Mouse (Mus musculus) neutrophil, adult 5-6 weeks (primary cell): ENCODE results near the gene Col23a1. TPM values are rescaled to one million over a fixed set of nuclear protein-coding genes. Genes with fewer than 3 reads are reported as not detected.

Source experiments
- ATAC-seq: fragments of 151-379, 151-347 bp; 2 replicates; pipeline ENCODE4 v1.8.0; 2017; ENCODE audit warnings: mild to moderate bottlenecking, moderate TSS enrichment; ENCODE audit not compliant: insufficient number of reproducible peaks, poor library complexity, low FRiP score, severe bottlenecking; ENCODE audit errors: extremely low read depth
- total RNA-seq: library from RNA; stranded (forward); fragments of 200-1000 nt; gene quantifications from 2 replicates; pipeline ENCODE4 v1.2.3, GENCODE M21; 2017

The Col23a1 gene
- total RNA-seq, 1 experiment from 2014 or later = 0.81 TPM

DNA sequence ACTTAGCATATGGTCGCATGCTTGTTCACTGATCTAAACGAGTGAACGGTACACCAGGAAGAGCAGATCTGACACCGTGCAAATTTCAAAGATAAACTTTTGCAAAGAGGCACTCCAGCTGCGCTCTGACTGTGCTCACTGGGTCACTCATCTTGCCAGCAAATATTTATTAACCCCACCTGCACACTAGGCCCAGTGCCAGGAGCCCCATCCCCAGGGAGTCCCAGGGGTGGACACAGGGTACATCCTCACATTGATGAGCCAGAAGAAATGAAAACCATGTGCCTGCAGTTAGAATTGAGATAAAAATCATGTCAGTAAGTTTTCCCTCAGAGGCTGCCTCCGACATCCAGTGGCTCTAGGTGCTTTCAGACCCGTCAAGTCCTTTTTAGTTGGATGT is 162.2 kb downstream of the Col23a1 start:
- ATAC-seq = no peak

DNA sequence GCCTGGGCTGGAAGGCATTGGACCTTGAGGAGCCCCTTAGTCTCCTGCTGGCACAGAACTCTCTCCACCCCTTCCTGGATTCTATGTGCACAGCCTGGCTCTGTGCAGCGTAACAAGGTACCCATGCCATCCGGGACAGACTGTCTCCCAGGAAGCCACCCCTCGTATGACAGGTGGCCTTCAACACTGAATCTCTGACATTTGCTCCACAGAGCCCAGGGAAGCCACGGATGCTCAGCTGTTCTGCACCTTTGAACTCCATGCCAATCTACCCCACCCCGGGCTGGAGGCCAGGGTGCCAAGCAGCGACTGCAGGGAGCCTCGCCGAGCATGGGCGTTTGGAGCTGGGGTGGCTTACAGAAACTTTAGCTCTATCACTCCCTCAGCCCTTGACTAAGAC is 164.0 kb downstream of the Col23a1 start:
- ATAC-seq = no peak

DNA sequence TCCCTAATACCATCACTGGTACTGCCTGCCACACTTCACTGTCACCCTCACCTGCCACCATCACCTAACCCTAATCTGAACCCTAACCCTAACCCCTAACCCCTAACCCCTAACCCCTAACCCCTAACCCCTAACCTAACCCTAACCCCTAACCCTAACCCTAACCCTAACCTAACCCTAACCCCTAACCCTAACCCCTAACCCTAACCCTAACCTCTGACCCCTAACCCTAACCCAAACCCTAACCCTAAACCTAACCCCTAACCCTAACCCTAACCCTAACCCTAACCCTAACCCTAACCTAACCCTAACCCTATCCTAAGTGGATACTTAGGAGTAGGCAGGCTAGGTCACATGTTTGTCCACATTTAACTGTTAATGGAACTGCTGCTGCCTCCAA is 165.8 kb downstream of the Col23a1 start:
- ATAC-seq = no peak; the same call in 1 of the 2 replicates

DNA sequence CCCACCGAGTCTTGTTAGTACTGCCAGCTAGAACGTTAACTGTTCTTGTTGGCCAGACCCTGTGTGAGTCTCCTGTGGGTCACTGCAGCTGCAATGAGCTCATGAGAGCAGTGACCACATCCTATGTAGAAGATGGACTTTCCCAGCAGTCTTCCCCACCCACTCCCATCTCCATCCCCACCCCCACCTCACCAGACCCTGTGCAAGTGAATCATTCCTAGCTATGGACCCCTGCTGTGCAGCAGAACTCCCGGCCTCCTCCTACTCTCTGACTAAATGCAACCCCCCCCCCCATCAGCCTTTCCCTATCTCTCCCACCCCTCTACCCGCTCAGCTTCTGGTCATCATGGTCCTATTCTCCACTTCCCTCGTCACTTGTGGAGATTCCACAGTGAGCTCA is 167.9 kb downstream of the Col23a1 start:
- ATAC-seq = no peak

DNA sequence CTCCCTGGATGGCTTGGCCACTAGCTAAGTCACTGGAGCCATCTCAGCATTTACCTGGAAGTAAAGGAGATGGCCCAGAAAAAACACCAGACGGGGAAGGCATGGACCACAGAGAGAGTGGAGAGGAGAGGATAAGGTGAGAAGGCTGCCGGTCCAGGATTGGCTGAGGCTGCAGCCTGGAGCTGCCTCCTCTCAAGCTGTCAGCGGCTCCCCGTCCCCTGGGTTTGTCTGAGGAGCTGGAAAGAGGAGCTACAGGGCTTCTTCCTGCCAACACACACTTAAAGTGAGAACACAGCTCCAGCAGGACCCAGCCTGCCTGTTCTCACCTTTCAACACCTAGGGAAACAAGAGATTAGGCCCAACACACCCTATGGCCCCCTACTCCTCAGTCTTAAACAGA is 168.9 kb downstream of the Col23a1 start:
- ATAC-seq = no peak

DNA sequence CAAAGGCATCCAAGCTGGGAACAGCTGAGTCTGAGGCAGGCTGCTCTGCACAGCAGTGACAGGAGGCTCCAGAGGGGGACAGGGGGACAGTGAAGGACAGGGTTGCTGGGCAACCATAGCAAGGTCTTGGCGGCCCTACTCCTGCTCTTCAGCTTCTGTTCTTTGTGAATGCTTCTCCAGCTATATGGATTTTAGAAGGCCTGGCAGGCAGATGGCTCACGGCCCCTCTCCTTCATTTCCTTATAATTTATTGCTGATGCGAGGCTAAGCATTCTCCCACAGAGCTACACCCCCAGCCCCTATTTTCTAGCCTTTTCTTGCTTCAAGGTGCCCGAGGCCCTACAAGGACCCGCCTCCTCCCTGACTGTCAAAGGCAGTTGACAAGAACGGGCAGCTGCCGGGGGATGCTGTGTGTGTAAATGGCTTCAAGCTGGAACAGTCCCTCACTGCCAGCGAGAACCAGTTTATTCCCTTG is 169.9 kb downstream of the Col23a1 start:
- ATAC-seq = no peak

DNA sequence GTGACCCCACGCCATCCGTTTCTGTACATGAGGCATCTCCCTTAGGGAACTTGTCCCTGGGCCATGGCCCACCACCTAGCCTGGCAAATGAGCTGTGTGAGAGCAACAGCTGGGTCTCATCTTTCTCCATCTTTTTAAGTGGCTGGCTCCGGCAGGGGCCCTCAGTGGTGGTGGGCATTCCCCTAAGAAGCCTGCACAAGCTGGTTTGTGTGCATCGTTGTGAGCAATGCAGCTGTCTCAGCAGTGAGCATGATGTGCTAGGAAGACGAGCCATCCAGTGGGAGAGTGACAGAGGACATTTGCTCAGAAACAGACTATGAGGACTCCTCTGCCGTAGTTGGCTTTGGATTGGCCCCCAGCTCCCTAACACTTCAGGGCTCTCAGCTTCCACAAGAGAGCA is 179.0 kb downstream of the Col23a1 start:
- ATAC-seq = no peak

DNA sequence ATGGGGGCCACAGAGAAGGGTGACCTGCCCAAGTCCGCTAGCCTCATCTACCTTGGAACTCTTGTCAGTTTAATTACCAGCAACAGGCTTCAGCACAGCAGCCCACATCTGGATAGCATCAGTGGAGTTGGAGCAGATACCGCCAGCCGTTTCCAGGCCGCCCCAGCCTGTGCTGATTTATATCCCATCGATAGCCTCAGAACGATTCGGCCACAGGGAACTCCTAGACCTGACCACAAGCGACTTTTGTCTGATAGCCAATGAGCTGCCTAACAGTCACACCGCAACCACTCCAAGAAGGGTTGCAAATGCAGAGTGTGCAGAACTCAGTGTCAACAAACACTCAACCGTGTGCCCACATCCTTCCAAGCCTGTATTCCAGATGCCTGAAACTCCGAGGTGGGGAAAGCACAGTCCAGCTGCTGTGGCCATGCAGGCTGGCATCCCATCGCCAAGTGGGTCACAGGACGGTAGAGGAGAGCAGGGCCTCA is 179.7 kb downstream of the Col23a1 start:
- no peak for ATAC-seq

DNA sequence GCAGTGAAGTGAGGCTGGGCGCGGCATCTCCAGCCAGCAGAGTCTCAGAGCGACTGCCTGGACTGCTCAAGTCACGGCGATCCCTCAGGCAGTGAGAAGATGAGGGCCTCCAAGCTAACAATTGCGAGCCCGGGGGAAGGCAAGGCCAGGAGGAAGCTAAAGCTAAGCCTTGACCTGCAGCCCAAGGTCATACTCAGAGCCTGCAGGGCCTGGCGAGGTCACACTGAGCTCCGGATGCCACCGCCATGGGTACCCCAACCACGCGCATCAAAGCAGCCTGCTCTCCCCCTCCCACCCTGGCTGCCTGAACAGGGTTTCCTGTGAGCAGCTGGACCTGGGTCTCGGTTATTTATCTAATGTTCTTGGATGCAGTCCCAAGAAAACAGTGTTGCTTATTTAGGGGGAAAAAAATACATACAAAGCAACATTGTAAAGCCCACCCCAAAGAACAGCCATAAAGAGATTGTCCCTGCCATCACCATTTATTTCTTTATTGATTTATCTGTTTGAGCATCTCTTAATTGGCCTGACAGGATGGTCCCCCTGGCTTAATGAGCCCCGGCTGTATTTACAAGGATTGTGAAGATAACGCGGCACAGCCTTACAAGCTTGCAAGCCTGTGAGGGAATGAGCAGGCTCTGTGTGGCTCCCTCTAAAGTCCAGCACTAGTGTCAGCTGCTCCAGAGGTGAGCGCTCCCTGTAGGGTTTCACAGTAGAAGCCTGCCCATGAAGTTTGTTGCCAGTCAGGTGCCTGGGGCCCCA is 180.8 kb downstream of the Col23a1 start:
- no peak for ATAC-seq

DNA sequence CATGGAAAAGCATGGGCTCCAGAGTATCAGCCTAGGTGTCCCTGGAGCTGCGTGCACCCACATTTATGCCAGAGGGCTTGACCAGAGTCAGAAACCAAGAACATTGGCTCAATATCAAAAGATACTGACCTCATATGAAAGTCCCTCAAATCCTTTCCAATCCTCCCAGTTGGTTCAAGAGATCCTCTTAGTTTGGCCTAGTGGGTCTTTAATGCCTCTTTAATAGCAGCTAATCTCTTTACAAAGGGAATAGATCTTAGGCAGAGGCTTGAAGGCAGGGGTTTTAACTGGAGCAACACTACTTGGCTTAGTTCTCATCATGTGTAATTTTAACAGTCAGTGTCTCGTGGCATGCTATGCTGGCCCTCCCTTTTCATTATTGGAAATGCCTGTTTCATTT is 184.0 kb downstream of the Col23a1 start:
- ATAC-seq = no peak

DNA sequence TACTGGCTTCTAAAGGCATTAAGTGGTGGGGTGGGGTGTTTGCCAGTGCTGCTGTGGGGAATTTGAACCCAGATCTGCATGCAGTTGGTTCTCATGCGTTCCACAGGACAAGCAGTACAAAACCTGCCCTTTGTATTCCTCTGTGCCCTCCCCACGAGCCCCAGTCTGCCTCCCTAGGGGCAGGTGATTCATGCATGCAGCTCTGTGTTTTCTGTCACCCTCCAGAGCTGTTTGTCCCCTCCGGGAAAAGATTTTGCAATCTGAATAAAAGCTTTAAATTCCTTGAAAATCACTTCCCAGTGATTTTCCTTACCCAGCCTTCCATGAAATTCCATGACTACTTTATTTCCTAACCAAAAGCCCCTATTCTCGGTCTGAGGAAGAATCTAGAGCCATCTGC is 186.8 kb downstream of the Col23a1 start:
- ATAC-seq = no peak

DNA sequence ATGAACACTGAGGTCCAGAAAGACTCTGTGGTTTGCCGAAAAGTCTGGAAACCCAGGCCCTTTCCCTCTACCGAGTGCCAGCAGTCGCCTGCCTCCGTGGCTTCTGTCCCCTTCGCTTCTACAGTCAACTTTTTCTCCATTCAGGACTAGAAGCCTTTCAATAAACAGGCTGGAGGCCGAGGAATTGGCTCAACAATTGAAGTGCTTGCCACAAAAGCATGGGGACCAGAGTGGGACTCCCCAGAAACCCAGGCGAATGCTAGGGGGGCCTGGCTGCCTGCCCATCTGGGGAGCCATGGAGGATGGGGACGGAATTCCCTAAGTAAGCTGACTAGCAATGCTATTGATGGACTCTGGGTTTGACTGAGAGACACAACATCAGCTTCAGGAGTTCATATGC is 187.9 kb downstream of the Col23a1 start:
- ATAC-seq = no peak

DNA sequence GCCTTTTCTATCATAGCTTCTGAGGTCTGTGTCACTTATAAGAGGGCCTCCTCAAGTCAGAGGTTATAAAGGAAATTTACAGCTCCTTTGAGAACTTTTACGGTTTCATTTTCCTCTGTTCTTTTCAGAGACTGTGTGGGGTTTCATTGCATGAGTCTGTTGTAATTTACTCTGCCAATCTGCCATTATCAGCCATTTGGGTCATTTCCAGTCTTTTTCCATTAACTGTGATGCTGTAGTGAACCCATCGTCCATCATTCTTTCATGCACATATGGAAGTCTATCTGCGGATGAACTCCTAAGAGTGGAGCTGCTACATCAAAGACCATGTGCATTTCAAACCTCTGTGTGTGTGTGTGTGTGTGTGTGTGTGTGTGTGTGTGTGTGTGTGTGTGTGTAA is 192.5 kb downstream of the Col23a1 start:
- ATAC-seq = no peak

DNA sequence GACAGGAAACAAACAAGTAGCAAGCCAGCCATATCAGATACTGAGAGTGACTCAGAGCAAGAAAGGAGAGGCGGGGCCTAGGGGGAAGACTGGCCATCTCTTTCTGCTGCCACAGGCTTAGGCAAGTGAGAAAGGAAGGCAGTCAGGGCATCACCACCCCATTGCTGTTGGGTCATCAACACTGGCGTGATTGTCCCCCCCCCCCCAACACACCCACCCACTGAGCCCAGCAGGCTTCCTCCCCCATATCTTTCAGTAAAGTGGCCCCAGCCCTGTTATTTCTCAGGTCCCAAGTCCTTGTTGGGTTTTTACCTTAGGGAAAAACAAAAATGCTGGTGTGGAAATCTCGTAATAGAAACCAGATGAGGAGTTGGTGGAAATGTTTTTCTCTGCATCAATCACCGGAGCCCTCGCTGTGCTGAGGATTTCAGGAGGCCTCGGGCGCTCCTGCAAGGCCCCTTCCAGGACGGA is 195.4 kb downstream of the Col23a1 start:
- ATAC-seq = no peak

DNA sequence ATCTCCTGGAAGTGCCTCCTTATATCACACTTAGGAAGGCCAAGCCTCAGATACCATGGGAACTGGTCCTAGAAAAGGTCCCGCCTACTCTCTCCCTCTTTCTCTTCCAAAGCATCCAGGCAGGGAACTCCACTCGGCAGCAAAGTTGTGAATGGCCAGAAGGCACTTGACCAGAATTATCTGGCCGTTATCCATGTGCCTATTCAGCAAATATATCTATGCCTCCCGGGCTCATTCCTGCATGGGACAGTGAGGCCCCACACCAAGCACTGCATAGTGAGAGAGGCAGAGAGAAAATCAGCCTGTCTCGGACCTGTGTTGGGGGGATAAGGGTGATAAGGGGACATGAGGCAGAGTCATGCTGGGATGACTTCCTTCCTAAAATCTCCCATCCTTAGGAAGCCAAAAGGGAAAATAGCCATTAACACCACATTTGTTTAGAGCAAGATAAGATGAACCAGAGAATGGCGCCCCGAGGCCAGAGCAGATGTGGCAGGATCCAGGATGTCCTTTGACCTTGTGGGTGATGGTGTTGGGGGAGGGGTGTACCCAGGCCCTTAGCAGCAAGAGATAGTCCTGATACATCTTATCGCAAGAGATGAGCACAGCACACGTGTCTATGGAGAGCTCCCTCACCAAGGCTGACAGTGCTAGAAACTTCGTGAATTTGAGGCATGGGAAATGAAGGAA is 196.2 kb downstream of the Col23a1 start:
- ATAC-seq = no peak

DNA sequence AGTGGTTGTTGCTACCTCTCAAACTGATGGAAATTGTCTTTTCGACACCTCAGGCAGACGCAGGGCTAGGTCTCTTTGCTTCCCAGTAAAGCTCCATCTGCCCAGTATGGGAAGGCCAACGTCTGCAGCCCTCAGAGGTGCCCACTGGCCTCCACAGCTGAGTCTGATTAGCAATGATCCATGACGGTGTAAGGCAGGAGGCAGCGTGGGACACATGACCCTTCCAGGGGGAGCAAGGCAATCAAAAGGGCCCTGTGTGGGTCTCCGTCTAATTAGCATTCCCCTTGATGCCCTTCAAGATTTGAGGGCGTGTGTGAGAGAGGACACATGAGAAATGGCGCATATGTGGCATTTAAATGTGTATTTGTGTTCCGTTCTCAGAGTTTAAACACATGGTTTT is 199.1 kb downstream of the Col23a1 start:
- no peak for ATAC-seq

DNA sequence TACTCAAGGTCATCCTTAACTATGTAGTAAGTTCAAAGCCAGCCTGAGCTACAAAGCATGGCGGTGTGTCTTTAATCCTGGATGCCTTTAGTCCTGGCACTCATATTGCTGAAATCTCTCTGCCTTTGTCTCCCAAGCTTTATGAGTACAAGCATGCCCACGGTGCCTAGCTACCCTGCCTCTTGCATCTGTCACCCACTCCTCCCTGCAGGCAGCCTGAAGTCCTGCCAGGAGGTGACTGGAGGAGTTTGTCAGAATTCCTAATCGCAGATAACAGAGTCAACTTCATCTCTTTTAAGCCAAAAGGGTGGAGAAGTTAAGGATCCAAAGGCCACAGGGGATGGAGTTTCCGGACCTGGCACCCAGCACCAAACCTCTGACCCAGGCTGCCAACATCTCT is 203.7 kb downstream of the Col23a1 start:
- ATAC-seq = no peak

DNA sequence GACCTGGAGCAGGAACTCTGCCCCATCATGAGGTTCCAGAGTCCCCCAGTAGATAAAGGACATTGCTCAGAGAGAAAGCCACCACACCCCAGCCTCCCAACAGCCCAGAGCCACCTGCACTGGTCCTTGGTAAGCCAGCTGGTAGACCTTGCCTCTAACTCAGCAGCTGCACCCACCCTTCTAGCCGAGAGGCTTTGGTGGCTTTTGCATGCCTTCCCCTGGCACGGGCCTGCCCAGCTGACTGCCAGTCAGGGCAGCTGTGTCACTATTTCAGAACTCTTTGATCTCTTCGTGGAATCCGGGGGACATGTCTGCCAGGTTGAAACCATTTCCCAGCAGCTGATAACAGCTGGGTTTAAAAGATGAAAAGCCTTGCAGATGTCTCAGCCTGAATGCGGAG is 204.5 kb downstream of the Col23a1 start:
- ATAC-seq = no peak

DNA sequence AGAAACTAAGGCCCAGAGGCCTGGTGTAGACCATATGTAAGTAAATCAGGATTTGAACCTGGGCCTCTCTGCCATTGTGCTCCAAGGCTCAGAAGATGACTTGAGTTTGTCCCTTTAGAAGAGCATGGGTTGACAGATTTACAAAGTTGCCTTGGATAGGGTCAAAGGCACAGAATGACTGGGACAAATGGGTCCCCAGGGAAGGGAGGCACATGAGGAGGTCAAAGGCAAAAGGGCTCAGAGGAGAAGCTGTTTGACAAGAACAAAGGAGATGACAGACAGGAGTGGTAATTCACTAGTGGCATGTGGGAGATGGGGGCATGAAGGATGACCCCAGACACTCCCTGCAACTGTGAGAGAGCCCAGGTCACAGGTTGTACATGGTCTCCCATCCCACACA is 210.1 kb downstream of the Col23a1 start:
- no peak for ATAC-seq

DNA sequence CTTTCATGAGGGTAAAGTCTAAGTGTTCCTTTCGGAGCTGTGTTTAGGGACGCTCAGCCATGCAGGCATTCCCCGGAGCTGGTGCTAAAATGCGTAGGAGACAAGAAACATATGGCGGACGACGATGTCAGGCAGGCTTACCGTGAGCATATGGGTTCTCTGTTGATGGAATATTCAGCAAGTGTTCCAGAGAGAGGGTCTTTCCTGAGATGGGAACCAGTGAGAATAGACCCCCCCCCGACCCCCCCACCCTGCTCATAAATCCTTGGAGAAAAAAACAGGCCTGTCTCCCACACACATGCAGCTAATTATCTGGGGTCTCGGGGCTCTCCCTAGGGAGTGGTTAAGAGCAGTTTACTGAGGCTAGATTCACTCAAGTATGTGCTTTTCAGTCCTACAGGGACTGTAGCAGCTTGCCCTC is 212.7 kb downstream of the Col23a1 start:
- ATAC-seq = no peak
